Mouse (Mus musculus): Measurements from ENCODE around the gene Enox1. TPM values are rescaled to one million over a fixed set of nuclear protein-coding genes. Genes with fewer than 3 reads are reported as not detected.
"Not testable (repeated sequence)": the region's sequence is repeated elsewhere in the genome, so short reads cannot be mapped to it uniquely, and the experiment has no call there.

Enox1 gene
- total RNA-seq, 2 experiments from 2014 or later = 52.0 to 52.2 TPM

DNA sequence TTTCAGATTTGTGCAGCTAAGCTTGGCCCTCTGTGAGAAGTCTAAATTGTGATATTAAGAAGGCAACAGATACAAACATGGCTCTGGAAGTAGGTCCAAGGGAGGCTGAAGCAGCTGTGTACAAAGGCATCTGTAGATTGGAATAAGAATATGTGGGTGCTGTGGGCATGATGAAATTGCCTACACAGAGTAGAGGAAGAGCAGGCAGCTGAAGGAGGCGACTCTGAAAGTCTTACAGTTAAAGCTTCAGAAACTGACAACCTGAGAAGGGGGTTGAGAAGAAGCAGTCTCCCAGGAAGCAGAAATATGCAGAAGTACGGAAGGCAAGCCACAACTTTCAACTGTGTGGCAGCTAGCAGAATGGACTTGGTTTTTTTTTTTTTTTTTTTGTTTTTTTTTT lies 380.0 kb downstream of the Enox1 start:
- peak overlapping the region; percentile 36; the same call in 1 of the 2 replicates for H3K27ac ChIP-seq
- DNase-seq (ENCODE audit: extremely low spot score in 1 of 2, low spot score in 2 of 2) = no peak
- intact Hi-C loops (cut with DNase I) = no loop called here
- H3K4me3 ChIP-seq = no peak overlapping the region
- TF ChIP-seq CTCF (IDR thresholded peaks at IDR 0.05) = no peak

DNA sequence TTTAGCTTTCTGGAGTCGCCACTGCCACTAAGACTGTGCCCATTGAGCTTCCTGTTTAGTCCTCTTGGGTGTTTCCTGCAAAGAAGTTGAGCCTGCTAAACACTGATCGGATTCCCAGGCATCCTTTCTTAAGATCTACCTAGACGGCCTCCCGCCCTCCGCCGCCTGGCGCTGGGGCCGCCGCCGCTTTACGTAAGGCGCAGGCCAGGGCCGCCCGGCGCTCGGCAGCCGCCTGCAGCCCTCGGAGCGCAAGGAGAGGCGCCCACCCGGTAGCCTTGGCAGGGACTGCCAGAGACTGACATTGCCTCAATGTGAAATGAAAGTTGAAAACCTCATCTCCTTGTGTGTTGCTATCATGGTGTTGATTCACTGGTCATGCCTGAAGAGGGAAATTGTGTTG lies 383.0 kb downstream of the Enox1 start:
- intact Hi-C loops (cut with DNase I); H3K27ac ChIP-seq; DNase-seq (ENCODE audit: extremely low spot score in 1 of 2, low spot score in 2 of 2); H3K4me3 ChIP-seq: not testable (repeated sequence)

DNA sequence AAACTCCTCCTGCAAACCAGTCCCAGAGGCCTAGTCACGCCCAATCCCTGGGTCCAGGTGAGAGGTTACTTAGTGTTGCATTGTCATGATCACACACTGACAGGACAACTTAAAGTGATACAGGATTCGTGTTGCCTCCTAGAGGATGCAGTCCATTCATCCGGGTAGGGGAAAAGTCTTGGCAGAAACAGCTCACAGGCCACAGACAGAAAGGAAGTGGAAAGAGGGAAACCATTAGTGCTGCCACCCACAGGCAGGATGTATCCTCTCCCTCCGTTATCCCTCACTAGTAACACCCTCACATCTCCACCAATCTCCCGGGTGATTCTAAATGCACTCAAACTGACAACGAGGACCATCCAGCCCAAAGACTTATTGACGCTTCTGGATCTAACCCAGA lies 385.4 kb downstream of the Enox1 start:
- no peak overlapping the region for H3K27ac ChIP-seq
- intact Hi-C loops (cut with DNase I) = no loop called here
- TF ChIP-seq CTCF (IDR thresholded peaks at IDR 0.05) = peak; percentile 13
- DNase-seq (ENCODE audit: extremely low spot score in 1 of 2, low spot score in 2 of 2) = no peak
- H3K4me3 ChIP-seq = no peak overlapping the region

DNA sequence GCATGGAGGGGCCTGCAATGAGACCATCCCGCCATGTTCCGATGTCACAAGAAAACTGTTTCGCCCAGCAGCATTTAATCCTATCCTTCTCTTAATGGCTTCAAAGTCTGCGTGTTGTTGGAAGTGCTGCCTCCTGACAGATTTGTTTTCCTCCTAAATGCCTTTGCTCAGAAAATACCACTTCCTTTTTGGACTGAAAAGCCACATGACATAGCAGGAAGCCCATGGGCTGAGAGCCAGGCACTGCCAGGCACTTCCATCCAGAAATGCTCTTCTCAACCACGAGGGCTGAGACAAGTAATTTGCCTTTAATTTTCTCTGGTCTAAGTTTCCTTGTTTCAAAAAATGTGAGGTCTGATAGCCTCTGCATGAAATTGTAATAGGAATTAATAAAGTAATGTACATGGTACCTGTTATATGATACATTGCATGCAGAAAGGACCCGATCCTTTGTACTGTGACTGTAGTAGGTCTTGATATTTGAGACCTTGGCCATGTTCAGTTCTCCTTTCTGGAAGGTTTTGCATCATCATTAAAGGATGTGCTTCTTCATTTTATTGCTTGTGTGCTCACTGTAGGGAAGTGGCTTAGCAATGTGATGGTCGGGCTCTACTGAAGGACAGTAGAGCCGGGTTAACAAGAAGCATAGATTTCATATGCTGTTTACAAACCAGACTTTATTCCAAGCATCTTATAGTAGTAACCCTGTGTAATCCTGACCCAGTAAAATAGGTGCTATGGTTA lies 390.1 kb downstream of the Enox1 start:
- intact Hi-C loops (cut with DNase I) = no loop called here
- TF ChIP-seq CTCF (IDR thresholded peaks at IDR 0.05) = no peak
- H3K4me3 ChIP-seq = no peak overlapping the region
- DNase-seq (ENCODE audit: extremely low spot score in 1 of 2, low spot score in 2 of 2) = no peak
- no peak overlapping the region for H3K27ac ChIP-seq

DNA sequence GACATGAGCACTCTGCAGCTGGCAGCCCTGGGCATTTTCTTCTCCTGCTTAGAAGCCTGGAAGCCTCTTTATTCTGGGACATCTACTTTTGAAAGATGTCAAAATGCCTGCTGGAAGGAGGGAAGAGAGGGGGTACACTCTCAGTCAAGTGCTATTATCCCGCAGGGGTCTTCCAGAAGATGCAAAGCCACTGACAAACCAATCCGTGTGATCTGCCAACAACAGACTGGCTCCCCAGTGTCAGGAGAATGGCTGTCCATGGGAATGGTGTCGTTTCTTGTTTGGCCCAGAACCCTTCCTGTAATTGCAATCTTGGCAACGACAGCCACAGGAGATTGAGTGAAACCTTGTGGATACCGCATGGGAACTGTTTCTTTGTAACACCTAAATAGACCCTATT lies 390.8 kb downstream of the Enox1 start:
- no peak for TF ChIP-seq CTCF (IDR thresholded peaks at IDR 0.05)
- no peak for DNase-seq (ENCODE audit: extremely low spot score in 1 of 2, low spot score in 2 of 2)
- intact Hi-C loops (cut with DNase I) = no loop called here
- H3K4me3 ChIP-seq = no peak overlapping the region
- no peak overlapping the region for H3K27ac ChIP-seq

DNA sequence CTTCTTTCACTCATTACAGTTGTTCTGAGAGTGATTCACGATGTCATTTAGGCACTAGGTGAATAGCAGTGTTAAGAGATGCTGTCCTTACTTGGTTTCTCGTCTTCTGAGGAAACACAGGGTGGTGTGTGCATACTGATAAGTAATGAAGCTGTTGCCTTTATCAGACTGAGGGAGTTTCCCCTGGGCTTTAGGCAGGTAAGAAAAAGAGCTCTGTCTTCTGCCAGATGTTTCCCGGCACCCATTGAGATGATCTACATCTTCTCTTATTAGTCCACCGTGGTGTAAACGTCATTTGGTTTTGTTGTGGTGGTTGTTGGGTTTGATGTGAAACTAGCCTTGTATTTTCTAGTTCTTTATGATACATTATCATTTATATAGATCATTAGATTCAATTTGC lies 392.4 kb downstream of the Enox1 start:
- intact Hi-C loops (cut with DNase I) = no loop called here
- TF ChIP-seq CTCF (IDR thresholded peaks at IDR 0.05) = no peak
- H3K27ac ChIP-seq = no peak overlapping the region
- DNase-seq (ENCODE audit: extremely low spot score in 1 of 2, low spot score in 2 of 2) = no peak
- no peak overlapping the region for H3K4me3 ChIP-seq

DNA sequence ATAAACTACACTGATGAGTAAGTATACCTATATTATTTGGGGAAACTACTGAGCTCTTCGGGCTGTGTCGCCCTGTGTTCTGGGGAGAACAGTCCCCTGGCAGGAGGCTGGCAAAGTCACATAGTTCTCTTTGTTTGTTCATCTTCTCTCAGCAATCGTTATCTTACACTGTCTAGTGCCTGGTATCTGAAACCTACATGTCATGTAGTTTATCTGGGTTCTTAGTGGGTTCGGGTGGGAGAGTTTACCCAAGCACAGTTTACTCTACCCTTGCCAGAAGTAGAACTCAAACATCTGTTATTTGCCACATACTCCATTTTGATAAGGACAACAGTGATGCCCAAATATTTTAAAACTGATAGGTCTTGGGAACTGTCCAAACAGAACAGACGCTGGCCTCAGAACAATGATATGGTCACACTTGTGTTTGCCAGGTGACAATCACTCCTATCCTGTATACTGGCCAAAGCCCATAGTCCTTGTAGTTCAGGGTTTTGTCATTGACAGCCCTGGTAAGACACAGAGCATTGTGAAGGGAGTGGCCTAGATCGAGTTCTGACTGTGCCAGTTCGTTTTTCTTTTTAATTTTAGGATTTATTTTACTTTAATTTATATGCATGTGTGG lies 401.0 kb downstream of the Enox1 start:
- Histone ChIP-seq H3K4me3 (no peak overlapping the region), H3K27ac (no peak overlapping the region)
- intact Hi-C loops (cut with DNase I) = no loop called here
- no peak for TF ChIP-seq CTCF (IDR thresholded peaks at IDR 0.05)
- no peak for DNase-seq (ENCODE audit: extremely low spot score in 1 of 2, low spot score in 2 of 2)

DNA sequence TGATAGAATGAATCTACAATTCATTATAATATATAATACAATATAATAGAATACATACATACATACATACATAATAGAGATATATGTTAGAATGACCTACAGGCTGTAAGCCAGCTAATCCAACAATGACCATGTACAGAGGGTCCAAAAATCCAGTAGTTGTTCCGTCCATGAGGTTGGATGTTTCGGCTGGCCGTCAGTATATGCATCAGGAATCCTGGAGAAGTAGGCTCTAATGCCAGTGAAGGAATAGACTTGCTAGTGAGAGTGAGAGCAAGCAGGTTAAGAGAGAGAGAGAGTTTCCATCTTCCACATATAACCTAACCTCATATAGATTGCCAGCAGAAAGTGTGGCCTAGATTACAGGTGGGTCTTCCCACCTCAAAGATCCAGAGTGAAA lies 402.3 kb downstream of the Enox1 start:
- intact Hi-C loops (cut with DNase I) = no loop called here
- Histone ChIP-seq H3K27ac (no peak overlapping the region), H3K4me3 (no peak overlapping the region)
- DNase-seq (ENCODE audit: extremely low spot score in 1 of 2, low spot score in 2 of 2) = no peak
- no peak for TF ChIP-seq CTCF (IDR thresholded peaks at IDR 0.05)

DNA sequence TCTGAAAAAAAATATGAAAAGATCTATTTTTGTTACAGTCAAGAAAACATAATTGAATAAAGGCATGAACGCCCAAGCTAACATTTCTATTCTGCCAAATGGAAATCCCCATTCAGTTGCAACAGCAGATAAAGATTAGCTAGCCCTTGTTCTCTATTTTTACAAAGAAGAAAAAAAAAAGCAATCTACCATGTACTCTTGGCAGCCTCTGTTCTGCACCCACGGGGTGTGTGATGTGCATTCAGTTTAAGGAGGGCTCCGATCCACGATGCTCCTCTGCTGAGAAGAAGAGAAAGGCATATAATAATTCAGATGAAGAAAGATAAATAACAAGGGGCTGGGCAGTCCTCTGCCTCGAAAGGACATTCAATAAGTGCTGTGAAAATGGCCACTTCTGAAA lies 403.2 kb downstream of the Enox1 start:
- Histone ChIP-seq H3K4me3 (no peak overlapping the region), H3K27ac (no peak overlapping the region)
- DNase-seq (ENCODE audit: extremely low spot score in 1 of 2, low spot score in 2 of 2) = no peak
- TF ChIP-seq CTCF (IDR thresholded peaks at IDR 0.05) = no peak
- intact Hi-C loops (cut with DNase I) = no loop called here

DNA sequence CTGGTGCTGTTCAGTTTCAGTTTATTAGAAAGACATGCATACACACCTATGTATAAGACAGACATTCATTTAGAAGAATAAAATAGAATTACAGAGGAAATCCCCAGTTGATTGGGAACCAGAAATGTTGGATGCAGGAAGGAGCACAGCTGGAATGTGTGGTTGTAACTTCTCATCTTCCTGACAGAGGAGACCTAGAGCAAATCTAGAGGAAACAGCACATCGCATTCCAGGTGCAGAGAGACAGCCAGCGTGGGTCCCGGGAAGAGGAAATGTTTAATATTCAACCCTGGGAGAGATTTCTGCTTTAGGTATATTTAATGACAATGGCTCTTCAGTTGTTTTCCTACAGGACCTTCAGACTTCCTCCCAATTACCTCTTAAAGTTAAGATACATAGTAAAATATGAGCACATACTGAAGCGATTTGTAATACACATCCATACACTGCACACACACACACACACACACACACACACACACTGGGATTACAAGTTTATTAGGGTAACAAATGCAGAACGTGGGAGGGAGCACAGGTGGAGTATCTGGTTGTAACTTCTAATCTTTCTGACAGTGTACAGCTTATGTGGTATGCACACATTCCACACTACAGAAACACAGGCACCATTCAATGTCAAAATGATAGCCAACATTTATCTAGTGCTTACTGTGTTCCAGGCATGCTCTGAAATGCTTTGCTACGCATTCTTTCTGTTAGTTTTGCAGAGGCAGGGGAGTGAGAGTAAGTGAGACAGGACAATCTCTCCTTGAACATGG lies 405.4 kb downstream of the Enox1 start:
- no peak overlapping the region for H3K27ac ChIP-seq
- H3K4me3 ChIP-seq = no peak overlapping the region
- no peak for TF ChIP-seq CTCF (IDR thresholded peaks at IDR 0.05)
- DNase-seq (ENCODE audit: extremely low spot score in 1 of 2, low spot score in 2 of 2) = no peak
- intact Hi-C loops (cut with DNase I) = no loop called here

DNA sequence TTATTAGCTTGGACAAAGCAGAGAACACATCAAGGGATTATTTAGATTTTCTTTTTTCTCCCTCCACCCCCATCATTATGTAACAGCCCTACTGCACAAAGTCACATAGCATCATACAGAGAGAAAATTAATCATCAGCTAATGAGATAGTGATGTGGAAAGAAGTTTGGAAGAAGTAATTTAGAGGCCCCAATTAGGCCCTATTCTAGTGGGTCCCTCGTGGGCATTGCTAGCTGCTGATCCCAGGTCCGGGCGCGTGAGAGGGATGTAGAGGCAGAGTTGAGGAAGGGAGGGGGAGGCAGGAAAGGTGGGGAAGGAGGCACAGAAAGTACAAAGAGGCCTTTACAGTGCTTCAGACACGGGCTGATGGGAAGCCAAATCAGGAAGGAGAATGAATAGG lies 407.4 kb downstream of the Enox1 start:
- Histone ChIP-seq H3K4me3 (no peak overlapping the region), H3K27ac (no peak overlapping the region)
- intact Hi-C loops (cut with DNase I) = no loop called here
- TF ChIP-seq CTCF (IDR thresholded peaks at IDR 0.05) = no peak
- DNase-seq (ENCODE audit: extremely low spot score in 1 of 2, low spot score in 2 of 2) = no peak

DNA sequence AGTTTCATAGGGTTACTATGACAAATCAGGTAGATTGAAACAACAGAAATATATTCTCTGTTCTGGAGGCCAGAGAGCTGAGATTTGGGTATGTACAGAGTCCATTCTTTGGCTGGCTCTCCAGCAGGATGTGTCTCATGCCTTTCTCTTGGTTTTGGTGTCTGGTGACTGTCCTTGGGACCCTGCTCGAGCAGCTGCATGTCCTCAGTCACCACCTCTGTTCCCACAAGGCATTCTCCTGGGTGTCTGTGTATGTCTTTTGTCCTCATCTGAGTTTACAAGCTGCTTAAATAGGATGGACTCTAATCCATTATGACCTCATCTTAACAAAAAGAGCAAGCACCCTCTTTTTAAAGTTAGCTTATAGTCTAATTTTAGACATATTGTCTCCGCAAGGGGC lies 410.6 kb downstream of the Enox1 start:
- Histone ChIP-seq H3K27ac (no peak overlapping the region), H3K4me3 (no peak overlapping the region)
- no peak for TF ChIP-seq CTCF (IDR thresholded peaks at IDR 0.05)
- intact Hi-C loops (cut with DNase I) = no loop called here
- no peak for DNase-seq (ENCODE audit: extremely low spot score in 1 of 2, low spot score in 2 of 2)

Data from left cerebral cortex, adult 2 months (tissue).